Mouse (Mus musculus): Measurements from ENCODE around the gene Mitf.

DNA sequence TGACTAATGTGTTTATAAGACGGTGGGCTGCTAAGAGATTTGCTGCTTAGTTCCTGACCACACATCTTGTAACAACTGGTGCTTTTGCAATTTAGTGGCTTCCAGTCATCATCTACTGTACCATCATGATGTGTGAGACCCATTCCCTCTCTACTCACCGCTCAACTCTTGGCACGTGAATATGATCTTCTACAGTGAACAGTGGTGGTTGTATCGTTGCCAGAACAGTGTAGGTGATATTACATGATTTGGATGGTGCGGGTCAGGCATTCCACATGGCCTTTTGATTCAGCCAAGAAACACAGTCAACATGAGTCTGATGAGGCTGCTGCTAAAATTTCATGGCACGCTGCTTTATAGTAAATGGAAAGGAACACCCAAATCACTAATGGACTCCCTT, 114.7 kb downstream of the Mitf start:
- TF ChIP-seq GATA1 (IDR thresholded peaks at IDR 0.05; ENCODE audit: borderline replicate concordance, low read length) (no peak), FLI1 (IDR thresholded peaks at IDR 0.05; ENCODE audit: low read length) (no peak)

Data from megakaryocyte, embryonic 14.5 days (primary cell).